Mouse (Mus musculus) megakaryocyte, embryonic 14.5 days (primary cell): Measurements from ENCODE around the gene Oxnad1.

Experiments
- FLI1 ChIP-seq: IDR thresholded peaks from 2 replicates; pipeline ENCODE4 v1.6.1; 2012; ENCODE audit warnings: low read length, inconsistent platforms, mixed read lengths
- GATA1 ChIP-seq: IDR thresholded peaks from 3 replicates; pipeline ENCODE4 v1.6.1; 2012; ENCODE audit warnings: mixed read lengths, low read length, inconsistent platforms, borderline replicate concordance

GRCm38 (mm10) chr14:32056675-32057074 lies 28.5 kb upstream of the Oxnad1 start:
- TF ChIP-seq GATA1 (no peak), FLI1 (no peak)
